Mouse (Mus musculus) liver, embryonic 14.5 days (tissue): ENCODE measurements around the gene Tmem132d.

Experiments
- CTCF ChIP-seq: IDR thresholded peaks from 2 replicates; pipeline ENCODE4 v1.5.1; 2016; ENCODE audit warnings: antibody characterized with exemption, low read depth, control low read depth
- EP300 ChIP-seq: IDR thresholded peaks from 2 replicates; pipeline ENCODE4 v1.6.1; 2016; ENCODE audit warnings: antibody characterized with exemption, low read depth

DNA sequence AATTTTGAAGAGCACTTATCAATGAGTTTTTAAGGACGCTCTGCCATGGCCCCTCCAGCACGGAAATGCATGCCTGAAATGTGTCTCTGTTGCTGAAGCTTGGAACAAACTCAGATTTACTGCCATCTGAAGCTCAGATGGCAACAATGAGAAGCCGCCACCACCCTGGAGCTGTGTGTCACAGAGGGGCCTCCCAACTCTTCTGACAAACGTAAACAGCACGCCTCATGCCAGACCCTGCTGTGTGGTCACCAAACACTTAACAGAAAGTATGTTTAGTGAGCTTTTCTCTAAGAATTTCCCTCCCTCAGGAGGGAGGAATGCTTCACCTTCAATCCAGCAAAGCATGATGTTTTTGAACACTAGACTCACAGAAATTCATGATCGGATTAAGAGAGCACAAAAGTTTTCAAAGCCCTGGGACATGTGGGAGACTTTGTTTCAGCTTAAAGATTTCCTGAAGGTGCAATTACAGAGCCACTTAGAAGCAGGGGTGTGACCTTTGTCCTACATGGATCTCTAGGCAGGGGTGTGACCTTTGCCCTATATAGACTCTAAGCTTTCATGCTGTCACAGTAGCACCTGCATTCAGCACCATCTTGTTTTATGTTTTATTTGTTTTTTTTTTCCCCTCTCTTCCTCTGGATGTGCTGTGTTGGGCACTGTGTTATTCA lies 453.4 kb downstream of the Tmem132d start:
- no peak for TF ChIP-seq CTCF
- no peak for TF ChIP-seq EP300
